Mouse (Mus musculus): ENCODE data around the gene Pcyt1b. TPM values are rescaled to one million over a fixed set of nuclear protein-coding genes. Genes with fewer than 3 reads are reported as not detected.

Pcyt1b gene
- polyA plus RNA-seq, 1 experiment from 2014 or later, result 1.3 TPM

- H3K9ac ChIP-seq (ENCODE audit: low read depth, low read length), result no peak overlapping the region
- no peaks in the 10 kb centered on the region for H3K4me1 ChIP-seq (ENCODE audit: control insufficient read depth, insufficient read depth, low read length)
- no peak for ATAC-seq
- H3K27ac ChIP-seq (ENCODE audit: low read length), result no peak overlapping the region
- H3K27me3 ChIP-seq (replicated peaks; ENCODE audit: control insufficient read depth, insufficient read depth, low read length), result no peaks in the 10 kb centered on the region
- no peak overlapping the region for H3K4me2 ChIP-seq (ENCODE audit: low read depth, low read length)
- WGBS, result 70% methylated on average over 1 of the region's 1 CpGs
- no peaks in the 10 kb centered on the region for H3K36me3 ChIP-seq (ENCODE audit: control insufficient read depth, insufficient read depth, low read length)
- H3K9me3 ChIP-seq (ENCODE audit: control insufficient read depth, low read length), result no peaks in the 10 kb centered on the region
- H3K4me3 ChIP-seq (ENCODE audit: low read length), result no peak overlapping the region
Observed at GRCm38 (mm10) chrX:93789562-93789961, 134.9 kb downstream of the Pcyt1b start.

GRCm38 (mm10) chrX:93793168-93793567 lies 138.5 kb downstream of the Pcyt1b start:
- Histone ChIP-seq H3K4me3 (ENCODE audit: low read length) (no peak overlapping the region), H3K9me3 (ENCODE audit: control insufficient read depth, low read length) (no peaks in the 10 kb centered on the region), H3K4me1 (ENCODE audit: control insufficient read depth, insufficient read depth, low read length) (no peaks in the 10 kb centered on the region), H3K27me3 (replicated peaks; ENCODE audit: control insufficient read depth, insufficient read depth, low read length) (no peaks in the 10 kb centered on the region; the same call in 1 of the 2 replicates), H3K36me3 (ENCODE audit: control insufficient read depth, insufficient read depth, low read length) (no peaks in the 10 kb centered on the region), H3K9ac (ENCODE audit: low read depth, low read length) (no peak overlapping the region), H3K27ac (ENCODE audit: low read length) (no peak overlapping the region), H3K4me2 (ENCODE audit: low read depth, low read length) (no peak overlapping the region)
- no peak for ATAC-seq

Other genes with a start within 250 kb of the Pcyt1b start
- 11.6 and 12.3 TPM in 2 replicates for gene Pola1, start 22.7 kb upstream of the Pcyt1b start, polyA plus RNA-seq (2015; fragmentation: Nextera tagmentation; extraction: Ambion mirVana)
- gene Pdk3, start 177.3 kb downstream of the Pcyt1b start, polyA plus RNA-seq (2015; fragmentation: Nextera tagmentation; extraction: Ambion mirVana), result 61.3 and 63.9 TPM in 2 replicates

Data from intestine, embryonic 16.5 days (tissue).